Mouse (Mus musculus) limb, embryonic 15.5 days (tissue): ENCODE data around the gene Golt1a. TPM values are rescaled to one million over a fixed set of nuclear protein-coding genes. Genes with fewer than 3 reads are reported as not detected.
"Not testable (repeated sequence)": the region's sequence is repeated elsewhere in the genome, so short reads cannot be mapped to it uniquely, and the experiment has no call there.

ENCODE experiments used
- ATAC-seq: fragments of 200-750 bp; cut with Nextera tagmentation; 2 replicates; pipeline ENCODE4 v1.8.0; 2017; ENCODE audit warnings: low read depth, moderate TSS enrichment; ENCODE audit not compliant: insufficient number of reproducible peaks, low FRiP score, low TSS enrichment
- H3K27ac ChIP-seq: fragments of 300-500 bp; sonication (generic); 2 replicates; pipeline ENCODE4 v1.5.1; 2015; ENCODE audit warnings: moderate library complexity, mild to moderate bottlenecking, inconsistent platforms
- H3K27me3 ChIP-seq: fragments of 300-500 bp; sonication (generic); 2 replicates; pipeline ENCODE4 v1.6.1; 2015; ENCODE audit warnings: inconsistent platforms
- H3K36me3 ChIP-seq: fragments of 300-500 bp; sonication (generic); 2 replicates; pipeline ENCODE4 v1.6.1; 2015; ENCODE audit warnings: inconsistent platforms
- H3K4me1 ChIP-seq: fragments of 300-500 bp; sonication (generic); 2 replicates; pipeline ENCODE4 v1.6.1; 2015; ENCODE audit warnings: inconsistent platforms
- H3K4me2 ChIP-seq: fragments of 300-500 bp; sonication (generic); 2 replicates; pipeline ENCODE4 v1.6.1; 2015; ENCODE audit warnings: mild to moderate bottlenecking, inconsistent platforms
- H3K4me3 ChIP-seq: fragments of 300-500 bp; sonication (generic); 2 replicates; pipeline ENCODE4 v1.5.1; 2015; ENCODE audit warnings: mild to moderate bottlenecking, inconsistent platforms
- H3K9ac ChIP-seq: fragments of 300-500 bp; sonication (generic); 2 replicates; pipeline ENCODE4 v1.6.1; 2015; ENCODE audit warnings: inconsistent platforms
- H3K9me3 ChIP-seq: fragments of 300-500 bp; sonication (generic); 2 replicates; pipeline ENCODE4 v1.6.1; 2016; ENCODE audit warnings: inconsistent platforms
- WGBS: fragments of 180-500 bp; shearing (Covaris S2); methylation state at CpG from one replicate; pipeline ENCODE4 v1.1.7; 2015; 5-methylcytosine and 5-hydroxymethylcytosine counted together
- polyA plus RNA-seq: library from polyadenylated mRNA; unstranded; fragments of >200 nt; fragmentation: Nextera tagmentation; extraction: Ambion mirVana; gene quantifications from 2 replicates; pipeline ENCODE4 v1.2.1, GENCODE M21; 2015

The Golt1a gene
- polyA plus RNA-seq, 1 experiment from 2014 or later = not detected

- no peaks in the 10 kb centered on the region for H3K36me3 ChIP-seq
- peaks cover 36% of the 10 kb centered on the region for H3K27me3 ChIP-seq
- no peak overlapping the region for H3K27ac ChIP-seq
- ATAC-seq = no peak
- H3K4me3 ChIP-seq = peak overlapping the region; percentile 28
- no peaks in the 10 kb centered on the region for H3K9me3 ChIP-seq
- H3K9ac ChIP-seq = no peak overlapping the region
- H3K4me1 ChIP-seq = peaks cover 9% of the 10 kb centered on the region; the same call in 1 of the 2 replicates
- 8% methylated on average over 34 of the region's 34 CpGs for WGBS
- H3K4me2 ChIP-seq = peak overlapping the region; percentile 50
These were observed 19.5 kb downstream of the Golt1a start for GRCm38 (mm10) chr1:133328896-133329637.

DNA sequence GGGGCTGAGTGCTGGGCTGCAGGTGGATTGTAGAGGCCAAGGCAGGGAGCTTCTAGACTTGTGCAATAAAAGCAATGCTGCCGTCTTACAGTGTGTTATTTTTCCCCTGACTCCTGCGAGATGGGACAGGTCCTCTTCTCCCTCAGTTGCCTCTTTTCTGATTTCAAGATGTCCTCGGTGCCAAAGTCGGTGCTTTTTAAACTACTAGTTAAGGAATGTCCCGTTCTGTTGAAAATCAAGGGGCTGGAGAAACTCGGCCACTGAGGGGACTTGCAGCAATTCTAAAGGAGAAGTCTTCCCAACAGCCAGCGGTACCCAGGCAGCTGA is 20.0 kb downstream of the Golt1a start:
- no peaks in the 10 kb centered on the region for H3K36me3 ChIP-seq
- peaks cover 36% of the 10 kb centered on the region for H3K27me3 ChIP-seq
- no peak overlapping the region for H3K27ac ChIP-seq
- peaks cover 9% of the 10 kb centered on the region; the same call in 1 of the 2 replicates for H3K4me1 ChIP-seq
- H3K4me3 ChIP-seq = peak overlapping the region; percentile 28
- H3K9me3 ChIP-seq = no peaks in the 10 kb centered on the region
- H3K9ac ChIP-seq = no peak overlapping the region
- 20% methylated on average over 7 of the region's 7 CpGs for WGBS
- ATAC-seq = no peak
- H3K4me2 ChIP-seq = peak overlapping the region; percentile 50

DNA sequence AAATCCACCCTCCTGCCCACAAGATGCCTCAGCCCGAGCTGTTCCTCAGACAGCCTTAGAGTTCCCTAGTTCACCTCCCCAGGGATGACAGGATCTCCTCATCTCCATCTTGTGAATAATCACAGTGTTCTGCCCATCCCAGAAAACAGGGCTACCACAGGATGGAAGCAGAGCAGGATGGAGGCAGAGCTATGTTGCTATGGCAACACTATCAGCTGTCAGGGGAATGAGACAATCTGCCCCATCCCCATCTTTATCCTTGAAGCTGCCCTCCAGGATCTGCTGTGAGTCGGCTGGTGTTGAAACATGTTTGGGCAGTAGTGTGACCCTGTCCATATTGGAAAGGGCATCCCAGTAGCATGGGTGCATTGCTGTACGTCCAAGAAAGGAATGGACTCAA is 21.5 kb downstream of the Golt1a start:
- peaks cover 36% of the 10 kb centered on the region for H3K27me3 ChIP-seq
- H3K4me3 ChIP-seq = no peak overlapping the region
- no peaks in the 10 kb centered on the region for H3K9me3 ChIP-seq
- no peak overlapping the region for H3K4me2 ChIP-seq
- no peak for ATAC-seq
- 85% methylated on average over 3 of the region's 3 CpGs for WGBS
- H3K36me3 ChIP-seq = no peaks in the 10 kb centered on the region
- H3K4me1 ChIP-seq = peaks cover 9% of the 10 kb centered on the region; the same call in 1 of the 2 replicates
- H3K9ac ChIP-seq = no peak overlapping the region
- no peak overlapping the region for H3K27ac ChIP-seq

DNA sequence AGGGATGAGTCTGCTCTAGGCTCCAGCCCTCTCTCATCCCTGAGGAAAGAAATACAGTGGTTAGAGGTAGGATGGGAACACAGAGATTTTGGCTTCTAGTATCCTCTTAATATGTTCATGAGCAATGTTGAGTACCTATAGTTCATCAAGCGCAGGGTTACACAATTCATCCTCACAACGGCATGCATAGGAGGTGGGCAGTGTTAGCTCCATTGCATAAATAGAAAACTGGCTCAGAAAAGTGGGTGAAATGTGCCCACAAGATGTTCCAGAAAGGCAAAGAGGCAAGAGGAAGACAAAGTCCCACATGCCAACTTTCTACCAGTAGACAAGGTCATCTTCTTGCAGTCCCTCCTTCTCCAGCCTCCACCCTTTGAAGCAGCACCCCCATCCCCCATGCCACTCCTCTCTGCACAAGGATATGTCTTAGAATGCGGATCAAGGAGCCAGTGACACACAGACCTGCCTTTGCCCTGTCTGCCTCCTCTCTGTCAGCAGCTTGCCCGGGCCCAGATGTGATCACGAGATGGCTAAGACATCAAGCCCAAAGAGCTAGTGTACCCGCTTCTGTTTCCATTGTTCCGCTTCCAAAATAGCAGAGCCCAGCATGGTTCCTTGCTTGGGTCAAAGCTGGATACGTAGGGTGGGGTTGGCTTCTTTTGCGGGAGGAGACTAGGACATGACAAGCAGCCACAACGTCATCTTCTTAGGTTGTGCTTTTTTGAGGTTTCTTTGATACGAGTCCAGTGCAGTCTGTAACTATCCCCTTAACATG is 23.2 kb downstream of the Golt1a start:
- 90% methylated on average over 11 of the region's 11 CpGs for WGBS
- H3K36me3 ChIP-seq = no peaks in the 10 kb centered on the region
- no peak overlapping the region for H3K4me2 ChIP-seq
- peaks cover 35% of the 10 kb centered on the region for H3K27me3 ChIP-seq
- no peak overlapping the region for H3K4me3 ChIP-seq
- no peak overlapping the region for H3K9ac ChIP-seq
- no peaks in the 10 kb centered on the region for H3K9me3 ChIP-seq
- no peak overlapping the region for H3K27ac ChIP-seq
- H3K4me1 ChIP-seq = peaks cover 9% of the 10 kb centered on the region; the same call in 1 of the 2 replicates
- ATAC-seq = no peak

DNA sequence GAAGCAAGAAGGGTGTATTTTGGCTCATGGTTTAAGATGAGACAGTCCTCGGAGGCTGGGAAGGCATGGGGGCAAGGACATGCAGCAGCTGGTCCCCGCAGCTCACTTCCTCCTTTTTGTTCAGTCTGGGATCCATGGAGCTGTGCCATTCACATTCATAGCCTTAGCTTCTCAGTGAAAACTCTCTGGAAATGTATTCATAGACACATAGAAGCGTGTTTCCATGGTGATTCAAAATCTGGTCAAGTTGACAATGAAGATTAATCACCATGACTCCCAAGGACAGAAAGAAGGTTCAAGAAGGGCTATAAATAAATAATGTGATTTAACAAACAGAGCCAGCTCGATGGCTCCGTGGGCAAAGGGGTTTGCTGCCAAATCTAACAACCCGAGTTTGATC is 24.3 kb downstream of the Golt1a start:
- WGBS = 88% methylated on average over 6 of the region's 6 CpGs
- Histone ChIP-seq H3K9ac (no peak overlapping the region), H3K36me3 (no peaks in the 10 kb centered on the region)

DNA sequence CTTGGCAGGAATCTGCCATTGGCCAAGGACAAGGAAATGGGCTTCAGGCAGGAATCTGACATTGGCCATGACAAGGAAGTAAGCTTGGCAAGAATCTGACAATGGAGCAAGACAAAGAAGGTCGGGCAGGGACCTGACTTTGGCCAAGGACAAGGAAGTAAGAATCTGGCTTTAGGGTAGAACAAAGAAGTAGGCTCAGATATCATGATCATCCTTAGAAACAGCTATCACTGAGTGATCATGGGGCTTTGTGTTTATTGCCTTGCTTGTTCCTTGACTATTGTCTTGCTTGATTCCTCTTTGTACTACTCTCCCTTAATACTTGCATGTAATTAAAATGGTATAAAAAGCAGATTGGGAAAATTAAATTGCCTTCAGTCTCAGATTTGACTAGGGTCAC is 30.8 kb downstream of the Golt1a start:
- not testable (repeated sequence) for H3K36me3 ChIP-seq, H3K9ac ChIP-seq, H3K4me2 ChIP-seq, H3K9me3 ChIP-seq, ATAC-seq, H3K4me1 ChIP-seq, H3K4me3 ChIP-seq, H3K27me3 ChIP-seq, H3K27ac ChIP-seq
- WGBS = 66% methylated on average over 1 of the region's 1 CpGs

More for the DNA sequence above, 24.3 kb downstream of the Golt1a start:
- Histone ChIP-seq H3K9me3 (no peaks in the 10 kb centered on the region), H3K4me2 (no peak overlapping the region), H3K4me3 (no peak overlapping the region), H3K27ac (no peak overlapping the region), H3K27me3 (peaks cover 24% of the 10 kb centered on the region), H3K4me1 (peaks cover 7% of the 10 kb centered on the region; the same call in 1 of the 2 replicates)
- ATAC-seq = no peak

DNA sequence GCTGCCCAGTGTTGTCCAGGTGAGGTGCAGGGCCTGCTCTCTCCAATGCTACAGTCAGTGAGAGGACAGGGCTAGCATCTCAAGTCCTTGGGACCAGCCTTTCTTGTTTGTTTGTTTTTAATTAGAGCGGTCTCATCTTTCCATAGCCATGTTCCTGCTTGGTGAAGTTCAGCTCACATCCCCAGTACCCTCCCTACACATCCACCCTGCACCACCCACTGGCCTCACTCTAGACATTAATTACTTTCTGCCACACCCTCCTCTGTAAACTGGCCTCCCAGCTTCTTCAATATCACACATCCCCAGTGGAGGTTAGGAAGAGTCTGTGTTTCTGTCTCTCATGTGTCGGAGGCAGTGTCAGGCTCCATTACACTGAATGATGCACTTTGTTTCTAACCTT is 34.8 kb downstream of the Golt1a start:
- Histone ChIP-seq H3K27ac (no peak overlapping the region), H3K4me2 (no peak overlapping the region), H3K36me3 (no peaks in the 10 kb centered on the region), H3K9ac (no peak overlapping the region), H3K4me3 (no peak overlapping the region), H3K4me1 (no peaks in the 10 kb centered on the region), H3K27me3 (no peaks in the 10 kb centered on the region), H3K9me3 (no peaks in the 10 kb centered on the region)
- 83% methylated on average over 2 of the region's 2 CpGs for WGBS
- no peak for ATAC-seq

DNA sequence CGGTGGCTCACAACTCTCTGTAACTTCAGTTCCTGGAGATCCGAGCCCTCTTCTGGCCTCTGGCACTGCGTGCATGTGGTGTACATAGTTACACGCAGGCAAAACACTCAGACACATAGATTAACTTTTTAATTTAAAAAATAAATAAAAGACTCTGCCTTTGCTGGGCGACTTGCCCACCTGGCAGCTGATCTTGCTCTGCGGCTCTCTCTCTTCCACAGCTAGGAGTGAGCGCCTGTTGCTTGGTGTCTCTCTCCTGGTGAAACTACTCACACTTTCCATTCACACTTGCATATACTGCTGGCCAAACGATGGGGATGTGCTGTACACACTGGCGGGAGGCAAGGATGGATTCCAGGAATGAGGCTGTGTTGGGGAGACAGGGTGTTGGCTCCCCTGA is 36.9 kb downstream of the Golt1a start:
- Histone ChIP-seq H3K36me3 (no peaks in the 10 kb centered on the region), H3K27ac (no peak overlapping the region), H3K9ac (no peak overlapping the region), H3K4me1 (no peaks in the 10 kb centered on the region), H3K4me2 (no peak overlapping the region), H3K4me3 (no peak overlapping the region), H3K9me3 (no peaks in the 10 kb centered on the region), H3K27me3 (no peaks in the 10 kb centered on the region)
- no peak for ATAC-seq
- 70% methylated on average over 9 of the region's 9 CpGs for WGBS

GRCm38 (mm10) chr1:133347226-133347625 is 37.6 kb downstream of the Golt1a start:
- no peak for ATAC-seq
- H3K9me3 ChIP-seq = no peaks in the 10 kb centered on the region
- H3K4me2 ChIP-seq = no peak overlapping the region
- WGBS = 64% methylated on average over 3 of the region's 3 CpGs
- H3K27ac ChIP-seq = no peak overlapping the region
- H3K36me3 ChIP-seq = no peaks in the 10 kb centered on the region
- no peak overlapping the region for H3K9ac ChIP-seq
- no peak overlapping the region for H3K4me3 ChIP-seq
- H3K27me3 ChIP-seq = peaks cover 1% of the 10 kb centered on the region; the same call in 1 of the 2 replicates
- H3K4me1 ChIP-seq = no peaks in the 10 kb centered on the region

DNA sequence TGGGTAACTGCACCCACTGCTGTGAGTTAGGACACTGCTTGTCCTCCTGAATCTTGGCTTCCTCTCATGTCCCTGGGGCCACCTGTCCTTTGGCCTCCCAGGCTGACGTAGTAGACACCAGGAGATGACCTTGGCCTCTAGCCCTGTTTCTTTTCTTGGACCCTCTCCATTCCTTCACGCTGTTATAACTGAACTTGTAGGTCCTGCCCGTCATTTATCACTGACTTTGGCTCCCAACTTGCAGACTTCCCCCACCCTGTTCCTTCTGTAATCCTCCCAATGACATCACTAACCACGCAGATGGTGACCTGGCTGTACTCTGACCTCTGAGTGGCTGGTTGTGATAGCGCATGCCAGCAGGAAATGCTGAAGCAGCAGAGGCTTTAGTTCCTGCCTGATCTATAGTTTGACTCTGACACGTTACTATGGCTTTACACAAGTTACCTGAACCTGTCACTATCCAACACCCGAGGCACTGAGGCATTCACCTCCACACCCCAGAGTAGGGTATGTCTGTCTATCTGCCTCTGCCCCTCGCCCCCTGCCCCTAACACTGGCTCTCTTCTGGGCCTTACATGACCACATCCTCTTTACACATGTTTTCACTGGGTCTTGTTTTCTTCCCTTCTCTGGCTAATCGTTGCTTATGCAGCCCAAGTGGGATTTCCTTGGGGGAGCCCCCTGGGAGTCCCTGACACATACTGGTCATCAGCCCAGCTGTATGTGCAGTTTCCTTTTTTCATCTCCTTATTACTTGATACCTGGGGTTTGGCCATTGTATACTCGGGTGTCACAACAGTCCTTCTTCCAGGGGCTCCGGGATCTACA is 38.3 kb downstream of the Golt1a start:
- ATAC-seq = no peak
- 74% methylated on average over 11 of the region's 11 CpGs for WGBS
- no peaks in the 10 kb centered on the region for H3K4me1 ChIP-seq
- no peak overlapping the region for H3K4me2 ChIP-seq
- H3K27me3 ChIP-seq = peaks cover 4% of the 10 kb centered on the region; the same call in 1 of the 2 replicates
- no peaks in the 10 kb centered on the region for H3K9me3 ChIP-seq
- no peak overlapping the region for H3K4me3 ChIP-seq
- no peak overlapping the region for H3K9ac ChIP-seq
- no peak overlapping the region for H3K27ac ChIP-seq
- H3K36me3 ChIP-seq = no peaks in the 10 kb centered on the region

GRCm38 (mm10) chr1:133350210-133350609 is 40.6 kb downstream of the Golt1a start, which contains the start of gene Ren1:
Gene Ren1 (plus strand): TSS chr1:133350510.
- WGBS = 97% methylated on average over 1 of the region's 1 CpGs

More at GRCm38 (mm10) chr1:133350210-133350609, 40.6 kb downstream of the Golt1a start, which contains the start of gene Ren1:
- Histone ChIP-seq H3K9me3 (no peaks in the 10 kb centered on the region), H3K4me2 (no peak within 1 kb of the TSS), H3K9ac (no peak within 1 kb of the TSS), H3K27ac (no peak within 1 kb of the TSS), H3K4me3 (no peak within 1 kb of the TSS), H3K27me3 (peaks cover 4% of the 10 kb centered on the region; the same call in 1 of the 2 replicates), H3K36me3 (no peaks in the 10 kb centered on the region), H3K4me1 (no peaks in the 10 kb centered on the region)
- ATAC-seq = no peak
